Mouse (Mus musculus) small intestine, adult 2 months (tissue): ENCODE data around the gene Wfdc15a.

Experiments used
- CTCF ChIP-seq: fragments of 200-500 bp; IDR thresholded peaks from 2 replicates; pipeline ENCODE4 v1.5.1; 2012; ENCODE audit warnings: low read depth, mild to moderate bottlenecking, control low read depth, inconsistent platforms, low read length, moderate library complexity, mixed read lengths; ENCODE audit not compliant: insufficient replicate concordance, insufficient read length; ENCODE audit errors: extremely low read depth
- POLR2A ChIP-seq: fragments of 200-500 bp; IDR thresholded peaks from 2 replicates; pipeline ENCODE4 v1.6.1; 2012; ENCODE audit warnings: low read depth, mild to moderate bottlenecking, control low read depth, inconsistent platforms, low read length, moderate library complexity

DNA sequence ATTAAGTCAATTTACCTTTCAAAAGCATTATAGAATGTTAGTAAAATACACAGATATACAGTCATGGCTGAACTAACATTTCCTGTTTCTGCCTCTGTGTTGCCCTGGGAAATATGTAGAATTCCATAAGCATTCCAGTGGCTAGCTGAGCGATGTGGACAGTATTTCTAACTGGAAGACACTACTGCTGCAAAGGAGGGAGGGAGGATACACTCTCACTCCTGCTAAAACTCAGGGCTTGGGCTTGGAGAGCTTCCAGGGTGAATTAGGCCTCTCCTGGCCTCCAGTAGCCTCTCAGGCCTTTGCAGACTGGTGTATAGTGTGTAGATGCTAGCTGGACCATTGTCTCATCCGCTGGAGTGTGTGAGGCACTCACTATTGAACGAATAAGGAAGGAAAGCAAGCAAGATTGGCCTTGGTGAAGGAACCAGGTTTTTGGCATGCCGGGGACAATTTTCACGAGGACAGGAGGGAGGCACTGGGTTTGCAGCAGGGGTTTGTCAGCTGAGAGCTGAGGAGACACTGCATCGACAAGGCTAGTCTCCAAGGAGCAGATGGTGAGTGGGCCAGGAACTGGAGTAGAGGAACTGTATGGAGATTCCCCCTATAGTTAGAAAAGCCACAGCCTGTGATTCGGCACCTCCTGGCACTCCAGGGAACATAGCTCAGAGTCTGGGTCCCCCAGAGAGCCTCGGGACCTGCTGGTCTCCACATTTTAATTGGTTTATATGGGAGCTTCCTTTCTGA, 25.1 kb downstream of the Wfdc15a start:
- no peak for TF ChIP-seq POLR2A
- TF ChIP-seq CTCF = no peak
